Mouse (Mus musculus): ENCODE data around the gene Rnf141. TPM values are rescaled to one million over a fixed set of nuclear protein-coding genes. Genes with fewer than 3 reads are reported as not detected.

The Rnf141 gene
- total and polyA plus RNA-seq, 2 experiments from 2014 or later, result 28.5 to 133 TPM

DNA sequence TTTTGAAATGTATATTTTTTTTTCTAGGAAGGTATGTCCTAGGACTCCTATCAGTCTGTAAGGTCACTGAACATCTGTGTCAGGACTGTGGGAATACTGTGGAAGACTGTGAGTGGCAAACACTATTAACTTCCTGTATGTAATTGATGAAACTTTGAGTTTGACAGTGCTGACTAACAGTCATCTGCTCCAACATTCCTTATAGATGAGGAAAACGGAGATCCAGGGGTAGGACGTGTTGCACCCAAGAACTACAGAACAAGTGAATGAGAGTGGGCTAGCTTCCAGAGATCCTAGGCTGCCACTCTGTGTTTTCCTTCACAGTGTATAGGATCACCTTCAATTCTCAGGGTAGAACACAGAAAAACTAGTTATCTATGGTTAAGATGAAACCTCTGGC lies 3.1 kb upstream of the Rnf141 start:
- Histone ChIP-seq H3K9me3 (ENCODE audit: low read length) (no peaks in the 10 kb centered on the region), H3K27me3 (ENCODE audit: insufficient read depth, low read length) (no peaks in the 10 kb centered on the region), H3K9ac (replicated peaks; ENCODE audit: low read length, poor library complexity, severe bottlenecking) (no peak overlapping the region), H3K36me3 (ENCODE audit: insufficient read depth, low read length) (no peaks in the 10 kb centered on the region), H3K4me2 (ENCODE audit: low read depth, low read length, poor library complexity, severe bottlenecking) (no peak overlapping the region), H3K27ac (ENCODE audit: low read depth, low read length) (no peak overlapping the region), H3K4me1 (ENCODE audit: insufficient read depth, low read length) (no peaks in the 10 kb centered on the region), H3K4me3 (ENCODE audit: low read depth, low read length) (no peak overlapping the region)
- ATAC-seq (ENCODE audit: low FRiP score), result no peak
- DNase-seq (ENCODE audit: low spot score), result no peak
- TF ChIP-seq CTCF (IDR thresholded peaks at IDR 0.05), result no peak
- 85% methylated on average over 2 of the region's 2 CpGs for WGBS

DNA sequence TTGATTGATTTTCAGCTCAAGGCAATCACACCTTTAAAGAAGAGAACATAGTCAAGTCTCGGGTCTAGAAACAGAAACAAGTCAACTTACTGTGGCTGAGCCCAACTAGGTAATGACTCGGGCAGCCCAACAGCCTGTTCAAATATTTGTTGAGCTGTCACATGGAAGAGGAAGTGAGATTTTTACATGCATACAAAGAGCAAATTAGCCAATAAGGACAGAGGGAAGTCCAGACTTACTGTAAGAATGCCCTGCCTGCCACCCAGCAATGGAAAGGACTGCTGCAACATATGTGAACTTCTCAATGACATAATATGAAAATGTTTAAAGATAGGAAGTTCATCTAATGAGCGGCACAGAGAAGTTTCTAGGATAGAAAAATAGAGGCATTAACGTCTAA lies 3.9 kb downstream of the Rnf141 start:
- Histone ChIP-seq H3K27me3 (ENCODE audit: insufficient read depth, low read length) (no peaks in the 10 kb centered on the region), H3K4me3 (ENCODE audit: low read depth, low read length) (no peak overlapping the region), H3K36me3 (ENCODE audit: insufficient read depth, low read length) (no peaks in the 10 kb centered on the region; the same call in 1 of the 2 replicates), H3K4me1 (ENCODE audit: insufficient read depth, low read length) (no peaks in the 10 kb centered on the region), H3K27ac (ENCODE audit: low read depth, low read length) (no peak overlapping the region), H3K4me2 (ENCODE audit: low read depth, low read length, poor library complexity, severe bottlenecking) (no peak overlapping the region), H3K9me3 (ENCODE audit: low read length) (no peaks in the 10 kb centered on the region), H3K9ac (replicated peaks; ENCODE audit: low read length, poor library complexity, severe bottlenecking) (no peak overlapping the region)
- 89% methylated on average over 4 of the region's 4 CpGs for WGBS
- DNase-seq (ENCODE audit: low spot score) (no peak), ATAC-seq (ENCODE audit: low FRiP score) (no peak)
- TF ChIP-seq CTCF (IDR thresholded peaks at IDR 0.05), result no peak

DNA sequence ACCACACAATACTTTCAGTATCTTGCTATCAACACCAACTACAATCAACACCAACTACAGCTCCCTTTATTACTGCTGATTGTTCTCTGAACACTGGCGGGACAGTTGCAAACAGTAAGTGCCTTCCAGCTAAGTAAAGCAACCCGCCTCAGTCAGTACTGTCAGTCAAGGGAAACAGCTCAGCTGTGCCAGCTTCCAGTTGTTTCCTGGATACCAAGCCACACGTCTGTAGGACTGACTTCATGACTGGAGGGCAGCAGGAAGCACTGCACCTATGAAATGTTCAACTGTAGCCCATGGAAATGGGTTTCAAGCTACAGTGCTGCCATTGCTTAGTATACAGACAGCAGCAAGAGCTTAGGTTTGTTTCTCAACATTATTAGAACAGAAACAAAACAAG lies 9.7 kb downstream of the Rnf141 start:
- WGBS, result 67% methylated on average over 3 of the region's 3 CpGs
- Histone ChIP-seq H3K27ac (ENCODE audit: low read depth, low read length) (no peak overlapping the region), H3K4me1 (ENCODE audit: insufficient read depth, low read length) (no peaks in the 10 kb centered on the region), H3K4me2 (ENCODE audit: low read depth, low read length, poor library complexity, severe bottlenecking) (no peak overlapping the region), H3K36me3 (ENCODE audit: insufficient read depth, low read length) (peaks cover 13% of the 10 kb centered on the region), H3K9ac (replicated peaks; ENCODE audit: low read length, poor library complexity, severe bottlenecking) (no peak overlapping the region), H3K9me3 (ENCODE audit: low read length) (no peaks in the 10 kb centered on the region), H3K27me3 (ENCODE audit: insufficient read depth, low read length) (no peaks in the 10 kb centered on the region), H3K4me3 (ENCODE audit: low read depth, low read length) (no peak overlapping the region)
- ATAC-seq (ENCODE audit: low FRiP score), result no peak
- no peak for TF ChIP-seq CTCF (IDR thresholded peaks at IDR 0.05)
- no peak for DNase-seq (ENCODE audit: low spot score)

DNA sequence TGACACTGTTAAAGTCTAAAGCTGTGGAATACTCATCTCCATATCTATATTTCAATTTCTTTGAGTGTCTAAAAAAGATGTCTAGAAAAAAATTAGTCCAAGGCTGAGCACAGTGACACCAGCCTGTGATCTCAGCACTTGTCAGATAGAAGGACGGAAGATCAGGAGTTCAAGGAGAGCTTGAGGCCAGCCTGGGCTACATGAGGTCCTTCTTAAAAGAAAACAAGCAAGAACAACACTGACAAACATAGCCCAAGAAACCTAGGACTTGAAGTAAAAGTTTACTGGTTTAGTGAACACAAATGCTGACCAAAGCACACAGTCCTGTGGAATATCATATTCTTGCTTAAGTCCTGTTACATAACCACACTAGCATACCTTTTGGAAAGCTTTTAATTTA lies 10.2 kb downstream of the Rnf141 start:
- Histone ChIP-seq H3K27ac (ENCODE audit: low read depth, low read length) (no peak overlapping the region), H3K4me1 (ENCODE audit: insufficient read depth, low read length) (no peaks in the 10 kb centered on the region), H3K9me3 (ENCODE audit: low read length) (no peaks in the 10 kb centered on the region), H3K27me3 (ENCODE audit: insufficient read depth, low read length) (no peaks in the 10 kb centered on the region), H3K4me3 (ENCODE audit: low read depth, low read length) (no peak overlapping the region), H3K4me2 (ENCODE audit: low read depth, low read length, poor library complexity, severe bottlenecking) (no peak overlapping the region), H3K36me3 (ENCODE audit: insufficient read depth, low read length) (peaks cover 17% of the 10 kb centered on the region), H3K9ac (replicated peaks; ENCODE audit: low read length, poor library complexity, severe bottlenecking) (no peak overlapping the region)
- no peak for TF ChIP-seq CTCF (IDR thresholded peaks at IDR 0.05)
- DNase-seq (ENCODE audit: low spot score) (no peak), ATAC-seq (ENCODE audit: low FRiP score) (no peak)
- WGBS, result 97% methylated on average over 1 of the region's 1 CpGs

DNA sequence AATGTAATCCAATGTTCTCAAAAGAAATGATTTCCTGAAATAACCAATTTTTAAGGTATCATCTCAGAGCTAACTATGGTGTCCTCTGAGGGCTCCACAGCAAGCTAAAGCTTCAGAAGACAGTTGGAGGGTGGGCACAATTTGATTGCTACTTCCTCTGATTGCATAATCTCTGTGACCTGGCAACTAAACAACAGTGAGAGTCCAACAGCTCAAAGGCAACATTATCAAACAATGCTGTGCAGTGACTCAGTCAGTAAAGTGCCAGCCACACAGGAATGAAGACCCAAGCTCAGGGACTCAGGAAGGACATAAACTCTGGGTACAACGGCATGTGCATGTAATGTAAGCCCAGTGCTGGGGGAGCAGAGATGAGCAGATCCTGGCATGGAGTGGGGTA lies 11.2 kb downstream of the Rnf141 start:
- Histone ChIP-seq H3K36me3 (ENCODE audit: insufficient read depth, low read length) (peaks cover 20% of the 10 kb centered on the region), H3K9ac (replicated peaks; ENCODE audit: low read length, poor library complexity, severe bottlenecking) (no peak overlapping the region), H3K4me1 (ENCODE audit: insufficient read depth, low read length) (no peaks in the 10 kb centered on the region), H3K9me3 (ENCODE audit: low read length) (no peaks in the 10 kb centered on the region), H3K4me2 (ENCODE audit: low read depth, low read length, poor library complexity, severe bottlenecking) (no peak overlapping the region), H3K27ac (ENCODE audit: low read depth, low read length) (no peak overlapping the region), H3K4me3 (ENCODE audit: low read depth, low read length) (no peak overlapping the region), H3K27me3 (ENCODE audit: insufficient read depth, low read length) (no peaks in the 10 kb centered on the region)
- TF ChIP-seq CTCF (IDR thresholded peaks at IDR 0.05), result no peak
- no peak for ATAC-seq (ENCODE audit: low FRiP score)
- DNase-seq (ENCODE audit: low spot score), result no peak
- 97% methylated on average over 1 of the region's 1 CpGs for WGBS

DNA sequence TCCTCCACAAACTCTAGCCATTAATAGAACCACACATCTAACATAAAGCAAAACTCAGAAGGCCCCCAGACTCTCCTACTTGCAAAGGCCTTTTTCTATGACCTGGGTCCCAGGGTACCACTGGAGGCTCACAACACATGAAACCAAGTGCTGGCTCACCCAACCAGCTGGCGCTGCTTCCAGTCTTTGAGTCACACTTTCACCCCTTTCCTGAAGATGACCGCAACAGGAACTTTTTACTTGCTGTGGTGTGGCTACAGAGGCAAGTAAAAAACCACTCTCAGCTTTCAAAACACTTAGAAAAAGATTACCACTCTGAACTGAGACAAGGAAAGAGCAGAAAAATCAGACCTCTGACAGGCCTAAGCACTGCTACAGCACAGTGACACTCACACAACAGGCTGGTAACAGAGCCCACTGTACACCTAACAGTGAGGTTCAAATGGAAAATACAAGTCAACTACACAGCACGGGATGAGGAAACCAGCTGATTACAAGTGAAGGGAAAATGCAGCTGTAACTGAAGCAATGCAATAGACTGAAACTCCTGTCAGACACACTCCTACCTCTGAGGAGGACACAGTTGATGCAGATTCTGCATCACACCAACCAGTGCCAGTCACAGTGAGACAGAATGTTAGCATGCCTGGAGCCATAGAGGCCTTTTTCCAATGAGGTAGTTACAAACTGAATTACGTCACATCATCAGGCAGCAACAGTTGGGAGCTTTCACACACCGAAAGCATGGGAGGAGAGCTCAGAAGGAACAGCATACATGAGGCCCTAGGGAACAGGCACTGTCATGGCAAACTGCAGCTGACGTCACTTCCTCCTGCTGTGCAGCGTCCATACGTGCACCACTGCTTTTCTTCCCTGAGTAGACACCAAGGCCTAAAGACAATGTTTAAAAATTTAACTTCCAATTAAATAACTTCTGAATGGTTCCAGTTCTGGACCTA lies 20.0 kb downstream of the Rnf141 start:
- H3K36me3 ChIP-seq (ENCODE audit: insufficient read depth, low read length), result peaks cover 32% of the 10 kb centered on the region
- H3K4me1 ChIP-seq (ENCODE audit: insufficient read depth, low read length), result no peaks in the 10 kb centered on the region
- ATAC-seq (ENCODE audit: low FRiP score) (no peak), DNase-seq (ENCODE audit: low spot score) (no peak)
- no peak overlapping the region for H3K9ac ChIP-seq (replicated peaks; ENCODE audit: low read length, poor library complexity, severe bottlenecking)
- no peaks in the 10 kb centered on the region for H3K27me3 ChIP-seq (ENCODE audit: insufficient read depth, low read length)
- WGBS, result 91% methylated on average over 8 of the region's 8 CpGs
- no peak for TF ChIP-seq CTCF (IDR thresholded peaks at IDR 0.05)
- no peak overlapping the region for H3K4me2 ChIP-seq (ENCODE audit: low read depth, low read length, poor library complexity, severe bottlenecking)
- no peaks in the 10 kb centered on the region for H3K9me3 ChIP-seq (ENCODE audit: low read length)
- H3K4me3 ChIP-seq (ENCODE audit: low read depth, low read length), result no peak overlapping the region
- no peak overlapping the region for H3K27ac ChIP-seq (ENCODE audit: low read depth, low read length)

Data from midbrain, postnatal 0 days (tissue).